Mouse (Mus musculus) kidney, adult 2 months (tissue): ENCODE data around the gene Gipc3.

ENCODE experiments used
- CTCF ChIP-seq: fragments of 200-500 bp; conservative IDR thresholded peaks from 2 replicates; pipeline ENCODE4 v1.5.1; 2011; ENCODE audit warnings: low read depth, mild to moderate bottlenecking, control low read depth, low read length, moderate library complexity, mixed read lengths; ENCODE audit not compliant: insufficient read depth, insufficient read length
- POLR2A ChIP-seq: fragments of 200-500 bp; IDR thresholded peaks from one replicate; pipeline ENCODE4 v1.6.1; 2011; ENCODE audit warnings: low read depth, low read length, control low read depth

- TF ChIP-seq POLR2A (no peak), CTCF (no peak)
Measured at GRCm38 (mm10) chr10:81364666-81365065, 21.6 kb upstream of the Gipc3 start.
